Mouse (Mus musculus) urinary bladder, adult 2 months (tissue): ENCODE results near the gene Prpf19. TPM values are rescaled to one million over a fixed set of nuclear protein-coding genes. Genes with fewer than 3 reads are reported as not detected.

Experiments
- DNase-seq: peaks from one replicate; pipeline ENCODE4 v3.0.0; 2022; ENCODE audit warnings: low spot score
- polyA plus RNA-seq: library from polyadenylated mRNA; depleted of rRNA; stranded (reverse); fragments of >200 nt; gene quantifications from 2 replicates; pipeline ENCODE4 v1.2.3, GENCODE M21; 2012; rRNA removed

Prpf19 gene
- polyA plus RNA-seq, 1 experiment, result 133 TPM

DNA sequence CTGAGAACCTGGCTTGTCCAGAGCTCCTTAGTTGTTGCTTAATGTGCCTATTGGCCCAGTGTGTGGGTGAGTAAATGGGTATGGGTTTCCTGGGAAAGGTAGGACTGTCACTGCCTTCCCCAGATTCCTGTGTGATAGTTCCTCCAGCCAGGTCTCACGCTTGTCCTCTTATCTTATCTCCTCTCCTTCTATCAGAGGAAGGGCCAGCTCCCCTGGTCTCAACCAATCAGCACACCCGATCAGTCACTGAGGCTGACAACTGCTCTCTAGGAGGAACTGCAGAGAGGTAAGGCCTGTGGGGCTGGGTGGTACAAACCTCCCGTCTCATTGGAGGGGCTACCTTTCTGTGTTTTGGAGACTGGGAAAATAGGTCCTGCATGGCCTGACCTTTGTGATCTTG lies 43.7 kb downstream of the Prpf19 start:
- no peak for DNase-seq

DNA sequence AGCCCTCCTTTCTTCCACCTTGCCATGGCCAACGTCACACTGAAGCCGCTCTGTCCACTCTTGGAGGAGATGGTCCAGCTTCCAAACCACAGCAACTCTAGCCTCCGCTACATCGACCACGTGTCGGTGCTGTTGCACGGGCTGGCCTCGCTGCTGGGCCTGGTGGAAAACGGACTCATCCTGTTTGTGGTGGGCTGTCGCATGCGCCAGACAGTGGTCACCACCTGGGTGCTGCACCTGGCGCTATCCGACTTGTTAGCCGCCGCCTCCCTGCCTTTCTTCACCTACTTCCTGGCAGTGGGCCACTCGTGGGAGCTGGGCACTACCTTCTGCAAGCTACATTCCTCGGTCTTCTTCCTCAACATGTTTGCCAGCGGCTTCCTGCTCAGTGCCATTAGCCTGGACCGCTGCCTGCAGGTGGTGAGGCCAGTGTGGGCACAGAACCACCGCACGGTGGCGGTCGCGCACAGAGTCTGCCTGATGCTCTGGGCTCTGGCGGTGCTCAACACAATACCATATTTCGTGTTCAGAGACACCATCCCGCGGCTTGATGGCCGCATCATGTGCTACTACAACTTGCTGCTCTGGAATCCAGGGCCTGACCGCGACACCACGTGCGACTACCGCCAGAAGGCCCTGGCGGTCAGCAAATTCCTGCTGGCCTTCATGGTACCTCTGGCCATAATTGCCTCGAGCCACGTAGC lies 45.2 kb downstream of the Prpf19 start:
- peak; percentile 47 for DNase-seq

DNA sequence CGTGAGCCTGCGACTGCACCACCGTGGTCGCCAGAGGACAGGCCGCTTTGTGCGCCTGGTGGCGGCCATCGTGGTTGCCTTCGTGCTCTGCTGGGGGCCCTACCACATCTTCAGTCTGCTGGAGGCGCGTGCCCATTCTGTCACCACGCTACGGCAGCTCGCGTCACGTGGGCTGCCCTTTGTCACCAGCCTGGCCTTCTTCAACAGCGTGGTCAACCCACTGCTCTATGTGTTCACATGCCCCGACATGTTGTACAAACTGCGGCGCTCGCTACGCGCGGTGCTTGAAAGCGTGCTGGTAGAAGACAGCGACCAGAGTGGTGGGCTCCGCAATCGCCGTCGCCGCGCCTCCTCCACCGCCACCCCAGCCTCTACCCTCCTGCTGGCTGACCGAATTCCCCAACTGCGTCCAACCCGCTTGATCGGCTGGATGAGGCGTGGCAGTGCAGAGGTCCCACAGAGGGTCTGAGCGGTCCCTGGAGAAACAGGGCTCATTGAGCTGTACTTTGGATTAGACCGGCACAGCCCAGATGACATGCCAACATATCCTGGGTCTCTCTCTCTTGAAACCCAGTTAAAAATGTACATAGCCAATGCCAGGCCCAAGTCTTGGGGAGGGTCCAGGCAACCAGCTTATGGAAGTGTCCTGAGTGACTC lies 45.9 kb downstream of the Prpf19 start:
- DNase-seq, result no peak

DNA sequence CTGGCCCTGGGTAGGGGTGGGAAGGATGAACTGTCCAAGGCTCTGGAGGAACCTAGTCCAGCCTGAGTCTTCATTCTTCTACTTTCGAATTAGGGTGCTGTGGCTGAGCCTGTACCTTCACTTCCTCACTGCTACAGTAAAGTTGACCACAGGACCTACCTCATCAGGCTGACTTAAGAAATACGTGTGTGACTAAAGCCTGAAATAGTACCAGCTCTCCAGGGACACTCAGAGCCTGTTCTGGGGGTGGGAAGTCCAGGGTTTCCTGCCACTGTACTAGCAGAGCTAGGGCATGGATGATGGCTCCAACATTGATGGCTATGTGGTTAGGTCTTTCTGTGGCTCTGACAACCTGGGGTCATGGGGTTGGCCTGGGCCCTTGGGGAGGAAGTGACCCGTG lies 48.9 kb downstream of the Prpf19 start:
- DNase-seq, result no peak

DNA sequence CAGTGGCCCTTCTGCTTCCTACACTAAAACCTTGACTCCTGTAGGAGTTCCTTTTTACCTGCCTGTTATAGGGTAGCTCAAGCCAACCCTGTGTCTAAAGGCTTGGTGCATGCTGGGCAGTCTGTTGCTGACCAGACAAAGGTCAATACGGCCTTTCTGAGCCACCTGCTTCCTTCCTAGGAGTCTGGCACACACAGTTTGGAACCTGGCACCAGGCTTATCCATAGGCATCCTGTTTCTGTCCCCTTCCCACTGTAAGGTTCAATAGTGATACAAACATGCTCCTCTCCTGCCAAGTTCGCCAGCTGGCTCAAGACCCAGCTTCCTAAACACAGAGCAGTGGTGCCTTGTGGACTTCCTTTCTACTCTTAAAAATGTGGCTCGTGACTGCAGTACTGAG lies 51.5 kb downstream of the Prpf19 start:
- no peak for DNase-seq

DNA sequence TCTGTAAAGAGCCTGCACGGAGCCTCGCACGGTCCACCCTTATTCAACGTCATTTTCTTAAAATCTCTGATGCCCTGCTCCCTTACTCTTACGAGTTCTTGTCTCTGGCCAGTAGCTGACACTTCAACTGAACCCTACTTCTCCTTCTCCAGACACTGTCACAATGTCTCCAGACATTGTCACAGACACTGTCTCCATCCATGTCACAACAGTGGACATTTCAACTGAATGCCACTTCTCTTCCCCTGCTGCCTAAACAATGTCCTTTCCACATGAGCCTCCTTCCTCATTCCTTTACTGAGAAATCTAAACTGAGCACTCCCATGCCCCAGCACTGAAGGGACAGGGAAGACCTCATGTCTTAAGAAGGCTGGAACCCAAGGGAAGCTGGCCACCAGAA lies 52.2 kb downstream of the Prpf19 start:
- DNase-seq, result no peak

DNA sequence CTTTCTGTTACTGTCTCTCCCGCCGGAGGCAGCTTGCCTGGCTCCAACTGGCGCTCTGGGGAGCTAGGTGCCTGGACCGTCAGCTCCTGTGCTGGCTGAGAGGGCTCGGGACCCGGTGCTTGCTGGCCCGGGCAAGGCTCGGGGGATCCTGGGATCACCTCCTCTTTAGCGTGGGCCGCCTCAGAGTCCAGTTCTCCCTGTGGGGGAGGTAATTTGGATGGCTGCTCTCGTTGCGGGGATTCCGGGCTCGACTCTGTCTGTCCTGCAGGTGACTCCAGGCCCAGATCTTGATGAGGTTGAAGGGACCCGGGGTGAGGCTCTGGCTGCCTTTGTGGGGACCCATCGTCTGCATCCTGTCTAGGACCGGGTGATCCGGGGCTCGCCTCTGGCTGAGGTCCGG lies 53.4 kb downstream of the Prpf19 start:
- no peak for DNase-seq

DNA sequence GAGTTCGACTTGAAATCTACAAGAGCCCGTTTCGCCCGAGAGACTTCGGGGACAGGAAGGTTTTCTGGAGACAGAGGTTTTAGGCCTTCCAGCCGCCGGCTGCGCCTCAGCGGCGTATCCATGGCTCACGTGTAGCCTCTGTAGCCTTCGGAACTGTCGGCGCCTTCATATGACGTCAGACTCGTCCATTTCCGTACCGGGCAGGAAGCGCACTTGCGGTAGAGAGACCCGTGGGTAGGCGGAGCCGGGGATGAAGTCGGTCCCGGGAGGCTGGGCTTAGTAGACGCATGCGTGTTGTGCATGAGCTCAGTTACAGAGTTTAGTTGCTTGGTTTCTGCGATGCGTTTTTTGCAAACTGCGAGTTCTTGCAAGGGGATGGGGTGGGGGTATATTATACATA lies 54.1 kb downstream of the Prpf19 start, which contains the start of gene Ccdc86:
Ccdc86 (minus strand) TSS at position 155 of the 400 bp plus-strand sequence.
- peak; percentile 86 for DNase-seq

DNA sequence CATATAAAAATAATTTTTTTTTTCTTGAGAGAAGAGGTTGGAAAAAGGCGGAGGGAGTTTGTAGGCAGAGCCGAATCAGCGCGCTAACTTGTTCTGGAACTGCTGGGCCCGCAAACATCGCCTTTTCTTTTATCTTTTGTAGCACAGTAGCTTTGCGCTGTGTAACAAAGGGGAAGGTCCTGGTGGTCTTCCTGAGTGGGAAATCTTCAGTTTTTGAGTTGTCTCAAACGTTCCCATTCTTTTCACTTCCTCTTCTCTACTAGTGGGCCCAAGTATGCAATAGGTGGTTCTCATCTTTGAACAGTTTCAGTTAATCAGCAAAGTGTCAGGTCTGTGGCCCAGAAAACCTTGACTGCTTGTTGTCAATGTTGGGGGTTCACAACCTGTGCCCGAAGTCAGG lies 54.5 kb downstream of the Prpf19 start:
- no peak for DNase-seq

DNA sequence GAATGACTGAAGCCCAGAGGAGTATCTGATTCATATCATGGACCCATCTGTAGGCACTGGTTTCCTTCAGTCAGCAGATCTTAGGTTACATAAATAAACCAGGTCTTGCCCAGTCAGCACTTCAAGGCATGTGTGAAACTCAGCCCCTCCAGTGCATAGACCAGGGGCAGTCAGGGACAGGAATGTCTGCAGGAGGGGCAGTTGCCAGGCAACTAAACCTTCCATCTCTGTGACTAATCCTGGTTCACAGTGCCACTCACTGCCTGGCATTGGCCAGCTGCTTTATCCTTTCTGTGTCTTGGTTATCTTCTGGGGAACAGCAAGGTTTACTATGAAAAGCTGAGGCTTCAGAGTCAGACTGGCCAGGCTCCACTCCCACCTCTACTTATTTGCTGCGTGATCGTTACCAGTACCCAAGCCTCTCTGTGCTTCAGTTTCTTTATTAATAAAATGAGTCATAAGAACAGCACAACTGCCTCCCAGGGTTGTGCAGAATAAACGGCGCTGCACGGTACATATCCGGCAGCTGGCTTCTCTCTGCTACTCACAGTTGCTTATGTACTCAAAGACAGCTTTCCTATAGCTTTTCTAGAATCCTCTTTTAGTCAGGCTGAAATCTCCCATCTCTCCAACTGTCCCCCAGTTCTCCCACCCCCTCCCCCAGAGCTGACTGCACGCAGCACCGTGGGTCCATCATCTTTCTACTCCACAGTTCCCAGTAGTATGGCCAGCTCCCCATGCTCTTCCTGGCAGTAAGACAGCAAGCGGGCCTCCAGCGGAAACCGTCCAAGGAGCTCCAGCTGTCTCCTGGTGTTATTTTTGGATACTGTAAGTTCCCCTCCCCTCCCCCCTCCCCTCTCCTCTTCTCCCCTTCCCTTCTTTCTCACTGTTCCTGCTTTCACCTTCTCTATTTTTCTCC lies 57.2 kb downstream of the Prpf19 start:
- no peak for DNase-seq

Other genes with a start within 250 kb of the Prpf19 start
- gene Pga5, start 217.2 kb upstream of the Prpf19 start, polyA plus RNA-seq, result 0.08 TPM in 1 of 2 replicates, not detected in the other
- 14.5 and 17.5 TPM in 2 replicates for gene Vps37c, start 206.5 kb upstream of the Prpf19 start, polyA plus RNA-seq
- 0.50 and 0.65 TPM in 2 replicates for gene Cd5, start 156.2 kb upstream of the Prpf19 start, polyA plus RNA-seq
- gene Cd6, start 65.2 kb upstream of the Prpf19 start, polyA plus RNA-seq, result 0.39 and 0.50 TPM in 2 replicates
- gene Slc15a3, start 55.5 kb upstream of the Prpf19 start, polyA plus RNA-seq, result 0.99 and 1.7 TPM in 2 replicates
- 14.7 and 16.5 TPM in 2 replicates for gene Tmem132a, start 25.3 kb upstream of the Prpf19 start, polyA plus RNA-seq
- gene Tmem109, start 13.2 kb upstream of the Prpf19 start, polyA plus RNA-seq, result 132 and 133 TPM in 2 replicates
- gene Zp1, start 25.4 kb downstream of the Prpf19 start, polyA plus RNA-seq, result 0.56 and 1.4 TPM in 2 replicates
- 0.06 TPM in 2 replicates for gene Ptgdr2, start 41.9 kb downstream of the Prpf19 start, polyA plus RNA-seq
- gene Ccdc86, start 54.0 kb downstream of the Prpf19 start, polyA plus RNA-seq, result 7.3 and 7.9 TPM in 2 replicates
- 0.06 TPM in 1 of 2 replicates, not detected in the other for gene Ms4a10, start 79.4 kb downstream of the Prpf19 start, polyA plus RNA-seq
- not detected in 2 replicates for gene Ms4a15, start 98.0 kb downstream of the Prpf19 start, polyA plus RNA-seq
- not detected in 2 replicates for gene Ms4a18, start 122.8 kb downstream of the Prpf19 start, polyA plus RNA-seq
- 1.7 and 2.2 TPM in 2 replicates for gene Ms4a8a, start 185.9 kb downstream of the Prpf19 start, polyA plus RNA-seq
- gene 1700017D01Rik, start 235.6 kb downstream of the Prpf19 start, polyA plus RNA-seq, result not detected in 2 replicates